Mouse (Mus musculus): ENCODE results near the gene Scnn1a.

- TF ChIP-seq CTCF (IDR thresholded peaks at IDR 0.05; ENCODE audit: borderline replicate concordance, extremely low read depth, insufficient read depth, insufficient read length) (peak; percentile 4; the same call in 1 of the 2 replicates), POLR2A (IDR thresholded peaks at IDR 0.05; ENCODE audit: borderline replicate concordance, extremely low read depth, insufficient read depth, insufficient read length, poor library complexity, severe bottlenecking) (no peak)
Measured at GRCm38 (mm10) chr6:125364448-125364847, 44.0 kb downstream of the Scnn1a start.
